Mouse (Mus musculus) lung, postnatal 0 days (tissue): Measurements from ENCODE around the gene Lats2. TPM values are rescaled to one million over a fixed set of nuclear protein-coding genes. Genes with fewer than 3 reads are reported as not detected.

Experiments used
- ATAC-seq: fragments of 200-750 bp; cut with Nextera tagmentation; 2 replicates; pipeline ENCODE4 v1.8.0; 2017; ENCODE audit warnings: moderate library complexity
- DNase-seq: peaks from one replicate; pipeline ENCODE4 v3.0.0-alpha.2; 2016; ENCODE audit warnings: low spot score
- H3K27ac ChIP-seq: fragments of 300-500 bp; sonication (generic); 2 replicates; pipeline ENCODE4 v1.5.1; 2014; ENCODE audit warnings: antibody characterized with exemption, mild to moderate bottlenecking, low read length, mixed read lengths
- H3K27me3 ChIP-seq: fragments of 300-500 bp; sonication (generic); replicated peaks from 2 replicates; pipeline ENCODE4 v1.6.1; 2014; ENCODE audit warnings: low read length, mixed read lengths; ENCODE audit not compliant: insufficient read depth
- H3K36me3 ChIP-seq: fragments of 300-500 bp; sonication (generic); 2 replicates; pipeline ENCODE4 v1.6.1; 2014; ENCODE audit warnings: low read length, mixed read lengths; ENCODE audit not compliant: insufficient read depth
- H3K4me1 ChIP-seq: fragments of 300-500 bp; sonication (generic); 2 replicates; pipeline ENCODE4 v1.6.1; 2014; ENCODE audit warnings: antibody characterized with exemption, low read depth, low read length, mixed read lengths; ENCODE audit not compliant: insufficient read depth
- H3K4me2 ChIP-seq: fragments of 300-500 bp; sonication (generic); replicated peaks from 2 replicates; pipeline ENCODE4 v1.6.1; 2014; ENCODE audit warnings: low read depth, mild to moderate bottlenecking, low read length, moderate library complexity, mixed read lengths
- H3K4me3 ChIP-seq: fragments of 300-500 bp; sonication (generic); 2 replicates; pipeline ENCODE4 v1.5.1; 2014; ENCODE audit warnings: low read depth, low read length
- H3K9ac ChIP-seq: fragments of 300-500 bp; sonication (generic); replicated peaks from 2 replicates; pipeline ENCODE4 v1.6.1; 2014; ENCODE audit warnings: low read depth, mild to moderate bottlenecking
- H3K9me3 ChIP-seq: fragments of 300-500 bp; sonication (generic); 2 replicates; pipeline ENCODE4 v1.6.1; 2016; ENCODE audit warnings: low read length, mixed read lengths
- CTCF ChIP-seq: IDR thresholded peaks from 2 replicates; pipeline ENCODE4 v1.5.1; 2016; ENCODE audit warnings: antibody characterized with exemption, mild to moderate bottlenecking
- EP300 ChIP-seq: IDR thresholded peaks from 2 replicates; pipeline ENCODE4 v1.6.1; 2016; ENCODE audit warnings: antibody characterized with exemption, mild to moderate bottlenecking, control low read depth
- WGBS: fragments of 180-500 bp; shearing (Covaris S2); extraction: QIAGEN DNeasy Blood & Tissue Kit; methylation state at CpG from one replicate; pipeline ENCODE4 v1.1.7; 2014; 5-methylcytosine and 5-hydroxymethylcytosine counted together
- polyA plus RNA-seq: library from polyadenylated mRNA; unstranded; fragments of >200 nt; fragmentation: Nextera tagmentation; extraction: Ambion mirVana; gene quantifications from 2 replicates; pipeline ENCODE4 v1.2.1, GENCODE M21; 2015

Lats2 gene
- polyA plus RNA-seq, 1 experiment from 2014 or later: 24.2 TPM

DNA sequence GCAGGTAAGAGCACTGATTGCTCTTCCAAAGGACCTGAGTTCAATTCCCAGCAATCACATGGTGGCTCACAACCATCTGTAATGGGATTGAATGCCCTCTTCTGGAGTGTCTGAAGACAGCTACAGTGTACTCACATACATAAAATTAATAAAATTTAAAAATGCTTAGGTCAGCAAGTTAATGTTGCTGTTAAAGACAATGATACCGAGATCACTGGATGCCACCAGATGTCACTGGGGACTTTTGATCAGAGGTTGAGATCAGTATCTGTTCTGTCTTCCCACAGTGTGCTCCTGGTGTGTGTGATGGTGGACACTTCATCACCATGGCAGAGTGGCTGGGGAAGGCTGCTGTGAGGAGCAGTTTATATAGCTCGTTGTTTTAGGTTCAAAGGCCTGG, 31.1 kb upstream of the Lats2 start:
- DNase-seq (no peak), ATAC-seq (no peak)
- Histone ChIP-seq H3K9ac (no peak overlapping the region), H3K4me1 (no peaks in the 10 kb centered on the region), H3K27ac (no peak overlapping the region), H3K4me2 (no peak overlapping the region), H3K36me3 (no peaks in the 10 kb centered on the region), H3K9me3 (no peaks in the 10 kb centered on the region), H3K27me3 (no peaks in the 10 kb centered on the region), H3K4me3 (no peak overlapping the region)
- no peak for TF ChIP-seq CTCF
- no peak for TF ChIP-seq EP300
- 71% methylated on average over 2 of the region's 2 CpGs for WGBS

DNA sequence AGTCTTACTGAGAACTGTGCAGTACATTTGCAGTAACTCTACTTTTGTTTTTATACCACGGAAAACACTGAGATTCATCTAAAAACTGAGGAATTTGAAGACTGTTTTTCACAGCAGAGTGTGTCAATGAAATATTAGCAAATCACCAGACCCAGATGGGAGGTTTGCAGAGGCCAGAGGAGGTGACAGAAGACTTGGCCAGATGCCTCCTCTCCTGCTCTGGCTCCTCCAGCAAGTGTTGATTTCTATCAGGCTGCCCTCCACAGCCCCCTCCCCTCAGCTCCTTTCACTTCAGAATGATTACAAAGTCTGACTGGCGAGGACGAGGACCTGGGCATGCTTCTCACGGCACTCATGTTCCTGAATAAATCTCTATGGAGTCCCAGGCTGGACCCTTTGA, 29.2 kb upstream of the Lats2 start:
- TF ChIP-seq CTCF (no peak), EP300 (no peak)
- no peak for ATAC-seq

DNA sequence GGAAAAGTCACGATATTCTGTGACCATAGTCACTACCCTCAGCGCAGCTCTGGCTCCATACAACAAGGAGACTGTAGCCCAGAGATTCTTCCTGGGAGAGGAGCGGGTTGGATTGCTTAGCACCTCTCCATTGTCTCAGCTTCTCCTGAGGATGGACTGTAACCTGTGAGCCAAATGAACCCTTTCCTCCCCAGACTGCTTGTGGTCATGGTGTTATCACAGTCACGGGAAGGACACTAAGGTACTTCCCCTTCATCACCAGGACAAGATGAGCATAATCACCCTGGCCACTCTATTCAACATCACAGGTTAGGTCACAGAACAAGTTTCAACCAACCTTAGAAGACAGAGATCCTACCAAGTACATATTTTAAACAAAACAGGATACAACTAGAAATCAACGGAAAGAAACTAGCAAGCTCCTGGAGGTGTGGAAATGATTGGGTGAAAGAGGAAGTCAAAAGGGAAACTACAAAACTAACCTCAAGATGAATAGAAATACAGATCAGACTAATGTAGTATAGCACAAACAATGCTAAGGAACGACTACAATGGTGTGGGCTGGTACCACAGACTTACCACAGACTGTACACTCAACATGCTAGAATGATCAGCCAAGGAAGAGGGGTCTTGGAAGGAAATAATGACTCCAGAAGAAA, 14.1 kb upstream of the Lats2 start:
- Histone ChIP-seq H3K4me3 (no peak overlapping the region), H3K36me3 (no peaks in the 10 kb centered on the region), H3K4me1 (no peaks in the 10 kb centered on the region), H3K9me3 (no peaks in the 10 kb centered on the region), H3K27me3 (no peaks in the 10 kb centered on the region), H3K4me2 (no peak overlapping the region), H3K9ac (no peak overlapping the region), H3K27ac (no peak overlapping the region)
- no peak for ATAC-seq
- no peak for DNase-seq
- TF ChIP-seq CTCF (no peak), EP300 (no peak)
- 76% methylated on average over 6 of the region's 6 CpGs for WGBS

More for the DNA sequence above, 29.2 kb upstream of the Lats2 start:
- Histone ChIP-seq H3K36me3 (no peaks in the 10 kb centered on the region), H3K4me2 (no peak overlapping the region), H3K9me3 (no peaks in the 10 kb centered on the region), H3K4me1 (no peaks in the 10 kb centered on the region), H3K27ac (no peak overlapping the region), H3K4me3 (no peak overlapping the region), H3K9ac (no peak overlapping the region), H3K27me3 (no peaks in the 10 kb centered on the region)
- DNase-seq: no peak
- WGBS: 27% methylated on average over 4 of the region's 4 CpGs

DNA sequence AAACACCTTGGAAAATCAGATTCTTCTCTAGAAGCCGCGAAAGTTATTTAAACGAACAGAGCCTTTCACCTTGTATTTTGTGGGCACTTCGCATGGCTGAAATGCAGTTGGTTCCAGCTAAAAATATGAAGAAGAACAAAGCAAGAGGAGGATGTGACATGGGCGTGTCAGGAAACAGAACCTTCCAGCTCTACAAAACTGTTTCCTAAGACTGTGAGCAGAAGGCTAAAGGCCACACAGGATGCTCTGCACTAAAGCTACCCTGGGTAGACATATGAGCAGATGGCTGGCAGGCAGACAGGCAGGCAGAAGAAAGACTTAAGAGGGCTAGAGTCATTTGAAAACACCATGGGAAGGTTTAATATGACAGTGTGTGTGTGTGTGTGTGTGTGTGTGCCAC, 10.9 kb upstream of the Lats2 start:
- H3K27ac ChIP-seq: no peak overlapping the region
- TF ChIP-seq EP300 (no peak), CTCF (no peak)
- H3K4me3 ChIP-seq: no peak overlapping the region
- peak; percentile 31 for DNase-seq
- no peaks in the 10 kb centered on the region for H3K9me3 ChIP-seq
- 72% methylated on average over 5 of the region's 5 CpGs for WGBS
- no peaks in the 10 kb centered on the region for H3K4me1 ChIP-seq
- ATAC-seq: no peak
- H3K9ac ChIP-seq: no peak overlapping the region
- H3K27me3 ChIP-seq: no peaks in the 10 kb centered on the region
- no peaks in the 10 kb centered on the region for H3K36me3 ChIP-seq
- H3K4me2 ChIP-seq: no peak overlapping the region

DNA sequence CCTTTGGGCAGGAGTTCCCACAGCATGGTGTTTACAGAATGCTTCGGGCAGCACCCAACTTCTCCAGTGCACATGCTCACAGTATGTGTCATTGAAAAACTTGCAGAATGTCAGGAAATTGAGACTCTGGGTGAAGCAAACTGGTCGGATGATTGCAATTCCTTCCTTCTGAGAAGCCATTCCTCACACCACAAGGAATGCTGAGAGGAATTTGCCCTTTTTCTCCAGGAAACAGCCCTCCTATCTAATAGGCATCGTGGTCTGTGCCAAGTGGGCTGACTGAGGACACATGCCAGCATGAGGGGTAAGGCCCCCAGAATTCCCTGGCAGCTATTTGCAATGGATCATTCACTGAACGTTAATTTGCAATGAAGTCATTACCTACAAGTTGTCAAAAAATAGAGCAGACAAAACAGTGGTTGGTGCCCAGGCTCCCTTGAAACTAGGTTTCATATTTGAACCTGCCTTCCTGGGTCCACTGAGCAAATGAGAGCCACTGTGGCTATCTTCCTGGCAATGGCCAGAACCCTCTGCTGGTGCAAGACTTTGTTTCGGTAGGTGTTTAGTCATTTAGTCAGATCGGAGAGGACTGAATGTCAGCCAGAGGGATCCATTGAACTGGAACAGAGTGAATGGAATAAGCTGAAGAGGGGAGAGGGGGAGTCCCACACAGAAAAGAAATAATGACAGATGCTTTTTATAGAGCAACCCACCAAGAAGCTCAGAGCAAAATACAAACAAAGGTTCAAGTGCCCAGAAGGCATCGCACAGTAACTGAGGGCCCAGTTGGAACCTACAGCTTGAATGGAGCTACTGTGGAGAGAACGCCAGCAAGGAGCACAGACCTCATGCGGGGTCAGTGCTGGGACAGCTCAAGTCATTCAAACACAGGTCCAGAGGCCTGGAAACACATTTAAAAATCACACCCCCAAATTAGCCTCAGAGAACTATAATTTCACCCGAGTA, 2.5 kb upstream of the Lats2 start:
- Histone ChIP-seq H3K9me3 (no peaks in the 10 kb centered on the region), H3K4me1 (peaks cover 10% of the 10 kb centered on the region; the same call in 1 of the 2 replicates), H3K36me3 (no peaks in the 10 kb centered on the region), H3K4me3 (no peak overlapping the region), H3K27ac (peak overlapping the region; percentile 34; the same call in 1 of the 2 replicates), H3K9ac (no peak overlapping the region), H3K27me3 (no peaks in the 10 kb centered on the region), H3K4me2 (no peak overlapping the region)
- 48% methylated on average over 10 of the region's 10 CpGs for WGBS
- DNase-seq (peak; percentile 80), ATAC-seq (peak; percentile 80)
- TF ChIP-seq CTCF (no peak), EP300 (peak; percentile 79)

DNA sequence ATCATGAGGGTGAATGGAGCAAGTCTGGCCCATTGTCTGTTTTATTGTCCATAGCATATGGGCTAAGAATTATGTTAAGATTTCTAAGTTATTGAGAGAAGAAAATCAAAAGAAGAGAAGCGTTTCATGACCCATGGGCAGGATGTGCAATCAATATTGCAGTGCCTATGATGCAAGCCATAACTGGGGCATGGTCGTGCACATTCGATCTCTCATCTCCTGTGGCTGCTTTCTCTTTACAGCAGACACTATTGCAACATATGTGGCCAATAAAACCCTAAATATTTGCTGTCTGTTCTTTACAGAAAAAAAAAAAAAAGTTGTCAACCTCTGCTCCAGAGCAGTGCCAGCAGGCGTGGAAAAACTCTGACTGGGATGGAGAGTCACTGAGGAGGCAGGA, 2.1 kb downstream of the Lats2 start:
- 69% methylated on average over 4 of the region's 4 CpGs for WGBS
- H3K4me1 ChIP-seq: peaks cover 9% of the 10 kb centered on the region; the same call in 1 of the 2 replicates
- no peak overlapping the region for H3K27ac ChIP-seq
- TF ChIP-seq CTCF (no peak), EP300 (no peak)
- DNase-seq (no peak), ATAC-seq (no peak)
- H3K27me3 ChIP-seq: no peaks in the 10 kb centered on the region
- H3K4me3 ChIP-seq: no peak overlapping the region
- no peaks in the 10 kb centered on the region for H3K36me3 ChIP-seq
- H3K9ac ChIP-seq: no peak overlapping the region
- no peaks in the 10 kb centered on the region for H3K9me3 ChIP-seq
- H3K4me2 ChIP-seq: no peak overlapping the region
